Mouse (Mus musculus): ENCODE data around the gene Clic3. TPM values are rescaled to one million over a fixed set of nuclear protein-coding genes. Genes with fewer than 3 reads are reported as not detected.
"Not testable (repeated sequence)": the region's sequence is repeated elsewhere in the genome, so short reads cannot be mapped to it uniquely, and the experiment has no call there.

The Clic3 gene
- total RNA-seq (2012; rRNA removed), result 0.32 and 1.5 TPM in 2 replicates

DNA sequence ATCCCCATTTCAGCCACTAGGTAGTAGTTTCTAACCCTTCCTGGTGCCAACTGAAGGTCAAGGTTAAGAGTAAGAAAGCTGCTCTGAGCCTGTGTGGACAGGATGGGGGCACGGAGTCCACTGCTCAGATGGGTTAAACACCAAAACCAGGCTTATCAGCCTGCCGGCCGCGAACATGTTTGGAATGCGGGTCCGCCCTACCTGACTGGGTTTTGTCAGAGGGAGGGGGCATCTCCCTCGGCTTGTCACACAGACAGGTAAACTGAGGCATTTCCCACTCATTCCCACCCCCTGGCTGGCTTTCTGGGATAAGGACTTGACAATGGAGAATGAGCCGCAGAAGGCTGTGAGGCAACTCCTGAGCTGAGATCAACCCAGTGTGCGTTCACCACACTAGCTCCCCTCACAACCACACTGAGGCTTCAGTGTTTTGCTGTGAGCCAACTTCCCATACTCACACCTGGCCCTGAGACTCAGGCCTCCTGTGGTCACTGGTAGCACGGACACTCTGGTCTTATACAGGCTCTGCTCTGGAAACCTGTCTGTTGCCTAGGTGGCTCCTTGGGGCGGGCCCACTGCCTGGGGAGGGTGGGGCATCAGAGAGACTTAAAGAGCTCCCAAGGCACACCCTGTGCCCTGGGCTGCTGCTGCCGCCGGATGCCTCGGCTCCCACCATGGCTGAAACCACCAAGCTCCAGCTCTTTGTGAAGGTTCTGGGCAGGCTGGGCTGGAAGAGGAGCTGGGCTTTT lies at the start of gene Clic3:
TSS of gene Clic3 (plus strand) at position 634 of the 749 bp plus-strand sequence.
- peaks cover 0 to 7% of the 10 kb centered on the region in 2 experiments; a peak in 1 of 4 replicates for H3K4me1 ChIP-seq (ENCODE audit: control insufficient read depth in 2 of 2, insufficient read depth in 2 of 2, low read length in 2 of 2, poor library complexity in 1 of 2)
- in situ Hi-C loops (cut with MboI; ENCODE audit: low sequenced_read_pairs in 2 of 2, unreplicated experiment in 2 of 2), result no loop called here
- H3K9ac ChIP-seq (ENCODE audit: insufficient read depth, low read depth, low read length, poor library complexity, severe bottlenecking), result no peak within 1 kb of the TSS
- DNase-seq (ENCODE audit: low read depth, low spot score), result no peak
- no peaks in the 10 kb centered on the region for H3K9me3 ChIP-seq (ENCODE audit: control insufficient read depth, insufficient read depth, low read depth, low read length)
- TF ChIP-seq CHD2 (IDR thresholded peaks at IDR 0.05; ENCODE audit: low read depth, low read length) (no peak), ZNF384 (IDR thresholded peaks at IDR 0.05; ENCODE audit: low read depth, low read length) (no peak), MAFK (IDR thresholded peaks at IDR 0.05; ENCODE audit: insufficient read depth, low read depth, low read length) (no peak), ZC3H11A (IDR thresholded peaks at IDR 0.05; ENCODE audit: borderline replicate concordance, low read depth, low read length) (no peak), HCFC1 (IDR thresholded peaks at IDR 0.05; ENCODE audit: borderline replicate concordance, insufficient read depth, low read length) (no peak)
- H3K36me3 ChIP-seq (ENCODE audit: control insufficient read depth, insufficient read depth, low read length, poor library complexity, severe bottlenecking), result no peaks in the 10 kb centered on the region
- H3K27ac ChIP-seq (ENCODE audit: insufficient read depth, low read depth, low read length, poor library complexity, severe bottlenecking), result no peak within 1 kb of the TSS
- H3K4me3 ChIP-seq (ENCODE audit: insufficient read depth in 1 of 2, low read depth in 1 of 2, low read length in 2 of 2, poor library complexity in 1 of 2, severe bottlenecking in 1 of 2), result no peak within 1 kb of the TSS

DNA sequence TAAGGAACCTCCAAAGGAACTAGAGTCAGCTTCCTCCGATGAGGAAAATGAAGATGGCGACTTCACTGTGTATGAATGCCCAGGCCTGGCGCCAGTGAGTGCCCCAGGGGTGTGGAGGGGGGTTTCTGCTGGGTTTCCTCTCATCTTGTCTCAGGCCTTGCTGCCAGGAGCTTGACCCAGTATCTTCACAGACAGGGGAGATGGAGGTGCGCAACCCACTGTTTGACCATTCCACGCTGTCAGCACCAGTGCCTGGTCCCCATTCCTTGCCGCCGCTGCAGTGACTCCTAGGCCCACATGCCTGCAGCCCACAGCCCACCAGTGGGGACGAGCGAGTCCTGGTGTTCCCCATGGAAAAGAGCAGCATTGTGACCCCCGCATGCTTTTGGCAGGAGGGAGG lies 47.7 kb upstream of the Clic3 start:
- H3K9me3 ChIP-seq (ENCODE audit: control insufficient read depth, insufficient read depth, low read depth, low read length), result no peaks in the 10 kb centered on the region
- H3K4me3 ChIP-seq (ENCODE audit: insufficient read depth in 1 of 2, low read depth in 1 of 2, low read length in 2 of 2, poor library complexity in 1 of 2, severe bottlenecking in 1 of 2), result no peak overlapping the region
- in situ Hi-C loops (cut with MboI; ENCODE audit: low sequenced_read_pairs in 2 of 2, unreplicated experiment in 2 of 2), result no loop called here
- TF ChIP-seq MAFK (IDR thresholded peaks at IDR 0.05; ENCODE audit: insufficient read depth, low read depth, low read length) (no peak), ZNF384 (IDR thresholded peaks at IDR 0.05; ENCODE audit: low read depth, low read length) (no peak), HCFC1 (IDR thresholded peaks at IDR 0.05; ENCODE audit: borderline replicate concordance, insufficient read depth, low read length) (no peak), CHD2 (IDR thresholded peaks at IDR 0.05; ENCODE audit: low read depth, low read length) (no peak), ZC3H11A (IDR thresholded peaks at IDR 0.05; ENCODE audit: borderline replicate concordance, low read depth, low read length) (no peak)
- no peak for DNase-seq (ENCODE audit: low read depth, low spot score)
- H3K36me3 ChIP-seq (ENCODE audit: control insufficient read depth, insufficient read depth, low read length, poor library complexity, severe bottlenecking), result peaks cover 2% of the 10 kb centered on the region; the same call in 1 of the 2 replicates
- no peak overlapping the region for H3K9ac ChIP-seq (ENCODE audit: insufficient read depth, low read depth, low read length, poor library complexity, severe bottlenecking)
- no peak overlapping the region for H3K27ac ChIP-seq (ENCODE audit: insufficient read depth, low read depth, low read length, poor library complexity, severe bottlenecking)
- 0 out of 4 replicates have a peak, but pooled peaks cover 0 to 2% of the 10 kb centered on the region in 2 experiments for H3K4me1 ChIP-seq (ENCODE audit: control insufficient read depth in 2 of 2, insufficient read depth in 2 of 2, low read length in 2 of 2, poor library complexity in 1 of 2)

DNA sequence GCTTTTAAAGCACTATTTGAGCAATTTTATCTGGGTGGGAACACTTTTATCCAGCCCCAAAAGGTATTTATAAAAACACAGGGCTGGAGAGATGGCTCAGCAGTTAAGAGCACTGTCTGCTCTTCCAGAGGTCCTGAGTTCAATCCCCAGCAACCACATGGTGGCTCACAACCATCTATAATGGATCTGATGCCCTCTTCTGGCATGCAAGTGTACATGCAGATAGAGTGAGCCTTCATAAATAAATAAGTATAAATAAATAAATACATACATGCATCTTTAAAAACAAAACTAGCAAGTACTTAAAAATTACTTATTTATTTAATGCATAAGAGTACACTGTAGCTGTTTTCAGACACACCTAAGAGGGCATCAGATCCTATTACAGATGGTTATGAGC lies 43.2 kb upstream of the Clic3 start:
- H3K4me3 ChIP-seq (ENCODE audit: insufficient read depth in 1 of 2, low read depth in 1 of 2, low read length in 2 of 2, poor library complexity in 1 of 2, severe bottlenecking in 1 of 2); H3K36me3 ChIP-seq (ENCODE audit: control insufficient read depth, insufficient read depth, low read length, poor library complexity, severe bottlenecking); DNase-seq (ENCODE audit: low read depth, low spot score); H3K27ac ChIP-seq (ENCODE audit: insufficient read depth, low read depth, low read length, poor library complexity, severe bottlenecking); H3K9me3 ChIP-seq (ENCODE audit: control insufficient read depth, insufficient read depth, low read depth, low read length); in situ Hi-C loops (cut with MboI; ENCODE audit: low sequenced_read_pairs in 2 of 2, unreplicated experiment in 2 of 2); H3K4me1 ChIP-seq (ENCODE audit: control insufficient read depth in 2 of 2, insufficient read depth in 2 of 2, low read length in 2 of 2, poor library complexity in 1 of 2); H3K9ac ChIP-seq (ENCODE audit: insufficient read depth, low read depth, low read length, poor library complexity, severe bottlenecking): not testable (repeated sequence)

DNA sequence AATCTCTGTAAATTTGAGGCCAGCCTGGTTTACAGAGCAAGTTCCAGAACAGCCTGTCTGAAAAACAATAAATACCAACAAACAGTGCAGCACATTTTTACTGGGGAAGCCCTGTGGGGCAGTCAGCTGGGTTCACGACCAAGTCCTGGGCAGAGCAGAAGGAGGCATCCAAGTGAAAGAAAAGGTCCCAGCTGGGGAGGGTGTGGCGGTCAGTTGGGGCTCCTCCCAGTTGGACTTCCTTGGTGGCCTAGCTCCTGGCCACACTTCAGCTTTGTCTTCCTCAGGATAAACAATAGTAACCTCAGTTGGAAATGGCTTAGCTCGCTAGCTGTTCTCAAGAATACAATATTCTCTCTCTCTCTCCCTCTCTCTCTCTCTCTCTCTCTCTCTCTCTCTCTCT lies 39.2 kb upstream of the Clic3 start:
- no peak overlapping the region for H3K9ac ChIP-seq (ENCODE audit: insufficient read depth, low read depth, low read length, poor library complexity, severe bottlenecking)
- no peaks in the 10 kb centered on the region for H3K36me3 ChIP-seq (ENCODE audit: control insufficient read depth, insufficient read depth, low read length, poor library complexity, severe bottlenecking)
- in situ Hi-C loops (cut with MboI; ENCODE audit: low sequenced_read_pairs in 2 of 2, unreplicated experiment in 2 of 2), result no loop called here
- H3K4me1 ChIP-seq (ENCODE audit: control insufficient read depth in 2 of 2, insufficient read depth in 2 of 2, low read length in 2 of 2, poor library complexity in 1 of 2), result peaks cover 0 to 4% of the 10 kb centered on the region in 2 experiments; a peak in 2 of 4 replicates
- TF ChIP-seq MAFK (IDR thresholded peaks at IDR 0.05; ENCODE audit: insufficient read depth, low read depth, low read length) (no peak), ZNF384 (IDR thresholded peaks at IDR 0.05; ENCODE audit: low read depth, low read length) (no peak), ZC3H11A (IDR thresholded peaks at IDR 0.05; ENCODE audit: borderline replicate concordance, low read depth, low read length) (no peak), HCFC1 (IDR thresholded peaks at IDR 0.05; ENCODE audit: borderline replicate concordance, insufficient read depth, low read length) (no peak), CHD2 (IDR thresholded peaks at IDR 0.05; ENCODE audit: low read depth, low read length) (no peak)
- H3K4me3 ChIP-seq (ENCODE audit: insufficient read depth in 1 of 2, low read depth in 1 of 2, low read length in 2 of 2, poor library complexity in 1 of 2, severe bottlenecking in 1 of 2), result no peak overlapping the region
- H3K27ac ChIP-seq (ENCODE audit: insufficient read depth, low read depth, low read length, poor library complexity, severe bottlenecking), result no peak overlapping the region
- H3K9me3 ChIP-seq (ENCODE audit: control insufficient read depth, insufficient read depth, low read depth, low read length), result no peaks in the 10 kb centered on the region
- no peak for DNase-seq (ENCODE audit: low read depth, low spot score)

Measured in ES-E14 (cell line).